Comparison of ENCODE assay signal across 9 mouse cellular contexts in genomic region chr13:25187326-25187710, GRCm38 (mm10).
DNase-seq lines count a peak whose midpoint lies in the region; ATAC-seq and TF ChIP-seq lines count a peak whose summit lies in the region.
"Had no signal": no experiment of that assay in that cellular context is flagged by ENCODE, and none has a peak within 500 bp of the region (broad histone marks: within the 10 kb centered on the region; RNA-seq: fewer than 3 reads in every experiment).

No protein-coding gene starts in this region.

- peak overlapping the region; percentile 34 for H3K4me2 ChIP-seq in kidney, embryonic 16.5 days (replicated peaks; ENCODE audit: low read depth, low read length)
- peak overlapping the region; percentile 41 for H3K4me2 ChIP-seq in midbrain, embryonic 12.5 days (replicated peaks)
- H3K4me2 ChIP-seq: lung, embryonic 15.5 days had no signal

- no peaks in the 10 kb centered on the region for H3K36me3 ChIP-seq in kidney, embryonic 16.5 days (ENCODE audit: insufficient read depth, low read length)
- no peaks in the 10 kb centered on the region for H3K36me3 ChIP-seq in midbrain, embryonic 12.5 days
- H3K36me3 ChIP-seq: lung, embryonic 15.5 days had no signal

- no peak for DNase-seq in kidney, postnatal 36 days
- DNase-seq in brain, embryonic 14.5 days (ENCODE audit: low read depth): peak; percentile 84
- DNase-seq in forelimb bud, embryonic 11.5 days (ENCODE audit: low read depth, low spot score): peak; percentile 49
- no peak for DNase-seq in urinary bladder, adult 2 months (ENCODE audit: low spot score)
- DNase-seq in spleen, adult 12 weeks (ENCODE audit: low spot score): no peak
- DNase-seq in adrenal gland, postnatal 25 days: no peak

- WGBS in kidney, embryonic 16.5 days: 7% methylated on average over 6 of the region's 6 CpGs
- WGBS in midbrain, embryonic 12.5 days: 7% methylated on average over 6 of the region's 6 CpGs

- H3K27me3 ChIP-seq in kidney, embryonic 16.5 days (ENCODE audit: insufficient read depth, low read length): no peaks in the 10 kb centered on the region
- H3K27me3 ChIP-seq in midbrain, embryonic 12.5 days: no peaks in the 10 kb centered on the region
- H3K27me3 ChIP-seq: lung, embryonic 15.5 days had no signal

- H3K4me3 ChIP-seq in kidney, embryonic 16.5 days (ENCODE audit: low read length): no peak overlapping the region
- H3K4me3 ChIP-seq in midbrain, embryonic 12.5 days: no peak overlapping the region
- H3K4me3 ChIP-seq: lung, embryonic 15.5 days had no signal

- no peak overlapping the region for H3K9ac ChIP-seq in kidney, embryonic 16.5 days (replicated peaks; ENCODE audit: low read length)
- H3K9ac ChIP-seq in midbrain, embryonic 12.5 days (replicated peaks): no peak overlapping the region
- H3K9ac ChIP-seq: lung, embryonic 15.5 days had no signal

- no peak for ATAC-seq in kidney, embryonic 16.5 days (ENCODE audit: low FRiP score, low TSS enrichment)
- peak; percentile 80 for ATAC-seq in midbrain, embryonic 12.5 days (ENCODE audit: low FRiP score, low read depth)

- TF ChIP-seq CTCF in brain, embryonic 14.5 days (IDR thresholded peaks at IDR 0.05; ENCODE audit: borderline replicate concordance, extremely low read depth, insufficient read depth, insufficient read length): no peak

- H3K9me3 ChIP-seq in kidney, embryonic 16.5 days (ENCODE audit: low read length): no peaks in the 10 kb centered on the region
- H3K9me3 ChIP-seq in midbrain, embryonic 12.5 days: no peaks in the 10 kb centered on the region
- H3K9me3 ChIP-seq: lung, embryonic 15.5 days had no signal

- H3K27ac ChIP-seq in kidney, embryonic 16.5 days (ENCODE audit: low read length): no peak overlapping the region
- H3K27ac ChIP-seq in midbrain, embryonic 12.5 days (replicated peaks): peak overlapping the region; percentile 46; the same call in 1 of the 2 replicates
- H3K27ac ChIP-seq: lung, embryonic 15.5 days had no signal

- H3K4me1 ChIP-seq in kidney, embryonic 16.5 days (ENCODE audit: insufficient read depth, low read length): peaks cover 4% of the 10 kb centered on the region; the same call in 1 of the 2 replicates
- H3K4me1 ChIP-seq in midbrain, embryonic 12.5 days: peaks cover 11% of the 10 kb centered on the region
- H3K4me1 ChIP-seq: lung, embryonic 15.5 days had no signal

- no peak for TF ChIP-seq POLR2A in brain, embryonic 14.5 days (IDR thresholded peaks at IDR 0.05; ENCODE audit: borderline replicate concordance, extremely low read depth, insufficient read depth, insufficient read length, poor library complexity, severe bottlenecking)

Comparison
In these comparisons a context has a peak if more than half of its experiments do, and no peak if none do; other contexts are left out.
1. DNase-seq: peak in brain, embryonic 14.5 days (single experiment) and forelimb bud, embryonic 11.5 days (single experiment); none in kidney, postnatal 36 days (0 of 2), urinary bladder, adult 2 months (single experiment), spleen, adult 12 weeks (single experiment) and adrenal gland, postnatal 25 days (single experiment).